Mouse (Mus musculus): Measurements from ENCODE around the gene Hid1. TPM values are rescaled to one million over a fixed set of nuclear protein-coding genes. Genes with fewer than 3 reads are reported as not detected.

The Hid1 gene
- polyA plus RNA-seq, 1 experiment from 2014 or later, result 66.9 TPM

DNA sequence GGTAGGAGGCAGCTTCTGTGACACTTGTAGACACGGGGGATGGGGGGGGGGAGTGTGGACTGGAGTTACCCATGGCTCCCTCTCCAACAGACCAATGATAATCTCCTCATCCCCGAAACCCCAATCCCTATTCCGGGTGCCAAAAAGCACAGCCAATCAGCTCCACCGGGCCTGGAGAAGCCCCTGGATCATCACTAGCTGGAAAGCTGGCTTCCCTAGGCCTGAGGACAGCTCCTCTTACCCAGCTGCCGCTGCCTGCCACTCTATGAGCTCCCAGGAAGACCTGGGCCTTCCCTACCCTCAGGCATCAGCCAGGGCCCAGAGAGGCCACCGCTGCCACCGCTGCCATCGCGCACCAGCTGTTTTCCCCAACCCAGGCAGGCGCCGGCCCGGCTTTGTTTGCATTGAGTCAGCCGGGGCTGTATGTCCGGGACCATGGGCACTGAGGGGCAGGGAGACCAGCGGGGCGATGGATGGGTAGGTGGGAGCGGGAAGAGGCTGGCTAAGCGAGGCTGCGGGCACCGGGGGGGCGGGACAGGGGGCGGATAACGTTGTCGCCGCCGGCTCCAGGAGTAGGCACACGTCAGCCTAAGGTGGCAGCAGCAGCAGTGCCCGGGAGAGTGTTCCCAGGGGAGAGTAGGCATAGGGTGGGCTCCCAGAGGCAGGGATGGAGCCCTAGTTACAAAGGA is 706 bp downstream of the Hid1 start:
- peak overlapping the region; percentile 86 for H3K4me2 ChIP-seq (ENCODE audit: low read length)
- ATAC-seq, result peak; percentile 85

DNA sequence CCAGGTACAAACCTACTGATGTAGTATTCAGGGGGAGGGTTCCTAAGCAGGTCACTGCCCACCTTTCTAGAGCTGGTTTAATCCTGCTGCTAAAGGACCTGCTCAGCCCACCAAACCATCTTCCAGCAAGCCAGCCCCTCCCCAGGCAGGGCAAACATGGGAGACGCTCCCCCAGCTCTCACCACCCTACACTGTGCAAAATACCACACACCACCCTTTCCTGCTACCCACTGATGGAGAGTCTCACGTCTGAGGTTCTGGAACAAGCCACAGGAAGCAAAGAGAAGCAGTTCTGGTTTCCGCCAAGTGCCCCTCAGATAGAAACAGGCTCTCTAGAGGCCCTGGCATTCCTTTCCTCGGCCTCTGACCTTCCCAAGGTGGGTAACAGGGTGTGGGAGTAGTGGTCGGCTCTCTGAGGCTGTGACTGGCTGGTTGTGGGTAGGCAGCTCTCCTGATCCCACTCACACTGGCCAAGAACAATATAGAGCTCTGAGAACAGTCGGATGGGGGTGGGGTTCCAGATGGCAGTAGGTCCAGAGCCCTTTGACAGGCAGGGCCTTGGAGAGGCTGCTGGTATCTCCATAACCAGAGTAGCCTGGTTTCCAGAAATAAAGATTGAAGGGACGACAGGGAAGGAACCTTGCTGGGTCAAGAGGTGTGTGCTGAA is 1.4 kb downstream of the Hid1 start:
- peak overlapping the region; percentile 86 for H3K4me2 ChIP-seq (ENCODE audit: low read length)
- H3K27me3 ChIP-seq (replicated peaks; ENCODE audit: control insufficient read depth, insufficient read depth, low read length), result no peaks in the 10 kb centered on the region
- no peaks in the 10 kb centered on the region for H3K36me3 ChIP-seq (ENCODE audit: control insufficient read depth, insufficient read depth, low read length)
- peak; percentile 34; the same call in 1 of the 2 replicates for ATAC-seq
- no peaks in the 10 kb centered on the region for H3K9me3 ChIP-seq (ENCODE audit: control insufficient read depth, low read length)
- WGBS, result 51% methylated on average over 7 of the region's 7 CpGs
- H3K4me3 ChIP-seq (ENCODE audit: low read length), result peak overlapping the region; percentile 78
- H3K9ac ChIP-seq (ENCODE audit: low read depth, low read length), result peak overlapping the region; percentile 88
- peaks cover 18% of the 10 kb centered on the region for H3K4me1 ChIP-seq (ENCODE audit: control insufficient read depth, insufficient read depth, low read depth, low read length)
- H3K27ac ChIP-seq (ENCODE audit: low read depth, low read length), result peak overlapping the region; percentile 90

More for the DNA sequence above, 706 bp downstream of the Hid1 start:
- 1% methylated on average over 28 of the region's 28 CpGs for WGBS
- Histone ChIP-seq H3K27me3 (replicated peaks; ENCODE audit: control insufficient read depth, insufficient read depth, low read length) (no peaks in the 10 kb centered on the region), H3K4me3 (ENCODE audit: low read length) (peak overlapping the region; percentile 78), H3K9ac (ENCODE audit: low read depth, low read length) (peak overlapping the region; percentile 88), H3K9me3 (ENCODE audit: control insufficient read depth, low read length) (no peaks in the 10 kb centered on the region), H3K27ac (ENCODE audit: low read depth, low read length) (peak overlapping the region; percentile 90), H3K4me1 (ENCODE audit: control insufficient read depth, insufficient read depth, low read depth, low read length) (peaks cover 18% of the 10 kb centered on the region), H3K36me3 (ENCODE audit: control insufficient read depth, insufficient read depth, low read length) (no peaks in the 10 kb centered on the region)

- Histone ChIP-seq H3K36me3 (ENCODE audit: control insufficient read depth, insufficient read depth, low read length) (no peaks in the 10 kb centered on the region), H3K27me3 (replicated peaks; ENCODE audit: control insufficient read depth, insufficient read depth, low read length) (no peaks in the 10 kb centered on the region), H3K9me3 (ENCODE audit: control insufficient read depth, low read length) (no peaks in the 10 kb centered on the region), H3K9ac (ENCODE audit: low read depth, low read length) (no peak overlapping the region), H3K4me2 (ENCODE audit: low read length) (no peak overlapping the region), H3K27ac (ENCODE audit: low read depth, low read length) (no peak overlapping the region), H3K4me3 (ENCODE audit: low read length) (no peak overlapping the region), H3K4me1 (ENCODE audit: control insufficient read depth, insufficient read depth, low read depth, low read length) (peaks cover 19% of the 10 kb centered on the region)
- 91% methylated on average over 3 of the region's 3 CpGs for WGBS
- ATAC-seq, result no peak
Observed at GRCm38 (mm10) chr11:115364136-115364535, 3.4 kb downstream of the Hid1 start.

GRCm38 (mm10) chr11:115359726-115360125 is 7.8 kb downstream of the Hid1 start:
- 57% methylated on average over 6 of the region's 6 CpGs for WGBS
- Histone ChIP-seq H3K4me3 (ENCODE audit: low read length) (no peak overlapping the region), H3K4me2 (ENCODE audit: low read length) (no peak overlapping the region), H3K9me3 (ENCODE audit: control insufficient read depth, low read length) (no peaks in the 10 kb centered on the region), H3K27me3 (replicated peaks; ENCODE audit: control insufficient read depth, insufficient read depth, low read length) (no peaks in the 10 kb centered on the region), H3K4me1 (ENCODE audit: control insufficient read depth, insufficient read depth, low read depth, low read length) (peaks cover 11% of the 10 kb centered on the region), H3K27ac (ENCODE audit: low read depth, low read length) (no peak overlapping the region), H3K36me3 (ENCODE audit: control insufficient read depth, insufficient read depth, low read length) (peaks cover 13% of the 10 kb centered on the region), H3K9ac (ENCODE audit: low read depth, low read length) (no peak overlapping the region)
- ATAC-seq, result no peak

GRCm38 (mm10) chr11:115359293-115359692 is 8.3 kb downstream of the Hid1 start:
- WGBS, result 27% methylated on average over 3 of the region's 3 CpGs
- Histone ChIP-seq H3K9me3 (ENCODE audit: control insufficient read depth, low read length) (no peaks in the 10 kb centered on the region), H3K9ac (ENCODE audit: low read depth, low read length) (no peak overlapping the region), H3K4me2 (ENCODE audit: low read length) (no peak overlapping the region), H3K4me3 (ENCODE audit: low read length) (no peak overlapping the region), H3K27ac (ENCODE audit: low read depth, low read length) (no peak overlapping the region; the same call in 1 of the 2 replicates), H3K27me3 (replicated peaks; ENCODE audit: control insufficient read depth, insufficient read depth, low read length) (no peaks in the 10 kb centered on the region), H3K4me1 (ENCODE audit: control insufficient read depth, insufficient read depth, low read depth, low read length) (peaks cover 11% of the 10 kb centered on the region), H3K36me3 (ENCODE audit: control insufficient read depth, insufficient read depth, low read length) (peaks cover 14% of the 10 kb centered on the region)
- peak; percentile 52 for ATAC-seq

DNA sequence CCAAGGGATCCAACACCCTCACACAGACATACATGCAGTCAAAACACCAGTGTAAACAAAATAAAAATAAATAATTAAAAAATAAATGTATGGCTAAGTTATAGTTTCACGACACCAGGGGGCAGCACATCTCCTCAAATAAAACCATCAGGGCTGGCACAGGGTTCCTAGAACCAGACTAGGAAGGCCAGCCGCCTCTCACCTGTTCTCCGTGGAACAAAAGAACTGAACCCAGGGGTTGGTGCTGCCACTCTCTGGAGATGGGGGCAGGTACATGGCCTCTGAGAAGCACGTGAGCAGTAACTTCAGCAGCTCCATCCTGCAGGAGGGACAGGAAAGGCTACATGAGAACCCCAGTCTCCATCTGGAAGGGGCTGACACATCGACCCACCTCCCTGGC is 9.1 kb downstream of the Hid1 start:
- H3K9ac ChIP-seq (ENCODE audit: low read depth, low read length), result no peak overlapping the region; the same call in 1 of the 2 replicates
- WGBS, result 14% methylated on average over 5 of the region's 5 CpGs
- peak; percentile 35; the same call in 1 of the 2 replicates for ATAC-seq

GRCm38 (mm10) chr11:115354183-115354582 is 13.4 kb downstream of the Hid1 start:
- peak; percentile 43 for ATAC-seq
- H3K4me1 ChIP-seq (ENCODE audit: control insufficient read depth, insufficient read depth, low read depth, low read length), result peaks cover 7% of the 10 kb centered on the region
- H3K9me3 ChIP-seq (ENCODE audit: control insufficient read depth, low read length), result no peaks in the 10 kb centered on the region
- 9% methylated on average over 8 of the region's 8 CpGs for WGBS
- no peak overlapping the region for H3K27ac ChIP-seq (ENCODE audit: low read depth, low read length)
- H3K9ac ChIP-seq (ENCODE audit: low read depth, low read length), result no peak overlapping the region; the same call in 1 of the 2 replicates
- peaks cover 20% of the 10 kb centered on the region for H3K36me3 ChIP-seq (ENCODE audit: control insufficient read depth, insufficient read depth, low read length)
- H3K4me2 ChIP-seq (ENCODE audit: low read length), result no peak overlapping the region
- H3K4me3 ChIP-seq (ENCODE audit: low read length), result no peak overlapping the region
- H3K27me3 ChIP-seq (replicated peaks; ENCODE audit: control insufficient read depth, insufficient read depth, low read length), result no peaks in the 10 kb centered on the region; the same call in 1 of the 2 replicates

More for the DNA sequence above, 9.1 kb downstream of the Hid1 start:
- no peak overlapping the region for H3K4me2 ChIP-seq (ENCODE audit: low read length)
- H3K9me3 ChIP-seq (ENCODE audit: control insufficient read depth, low read length), result no peaks in the 10 kb centered on the region
- H3K4me1 ChIP-seq (ENCODE audit: control insufficient read depth, insufficient read depth, low read depth, low read length), result peaks cover 8% of the 10 kb centered on the region
- peak overlapping the region; percentile 62 for H3K27ac ChIP-seq (ENCODE audit: low read depth, low read length)
- peaks cover 16% of the 10 kb centered on the region for H3K36me3 ChIP-seq (ENCODE audit: control insufficient read depth, insufficient read depth, low read length)
- no peak overlapping the region for H3K4me3 ChIP-seq (ENCODE audit: low read length)
- no peaks in the 10 kb centered on the region for H3K27me3 ChIP-seq (replicated peaks; ENCODE audit: control insufficient read depth, insufficient read depth, low read length)

DNA sequence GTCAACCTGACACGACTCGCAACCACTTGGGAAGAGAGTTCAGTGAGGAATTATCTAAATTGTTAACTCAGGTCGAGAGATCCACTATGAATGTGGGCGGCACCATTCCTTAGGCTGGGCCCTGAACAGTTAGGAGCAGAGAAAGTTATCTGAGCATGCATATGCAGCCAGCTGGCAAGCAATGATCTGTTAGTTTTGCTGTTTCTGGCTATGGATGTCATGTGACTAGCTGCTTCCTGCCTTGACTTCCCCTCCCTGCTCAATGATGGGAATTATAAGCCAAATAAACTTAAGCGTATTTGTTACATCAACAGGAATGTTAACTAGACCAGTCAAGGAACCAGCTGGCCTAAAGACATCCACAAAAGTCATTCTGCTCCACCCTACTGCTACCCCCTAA is 14.2 kb downstream of the Hid1 start:
- H3K9ac ChIP-seq (ENCODE audit: low read depth, low read length), result no peak overlapping the region
- WGBS, result 93% methylated on average over 5 of the region's 5 CpGs
- H3K4me3 ChIP-seq (ENCODE audit: low read length), result no peak overlapping the region
- no peak overlapping the region for H3K27ac ChIP-seq (ENCODE audit: low read depth, low read length)
- no peaks in the 10 kb centered on the region for H3K4me1 ChIP-seq (ENCODE audit: control insufficient read depth, insufficient read depth, low read depth, low read length)
- H3K4me2 ChIP-seq (ENCODE audit: low read length), result no peak overlapping the region
- H3K9me3 ChIP-seq (ENCODE audit: control insufficient read depth, low read length), result no peaks in the 10 kb centered on the region
- H3K27me3 ChIP-seq (replicated peaks; ENCODE audit: control insufficient read depth, insufficient read depth, low read length), result no peaks in the 10 kb centered on the region; the same call in 1 of the 2 replicates
- ATAC-seq, result no peak
- peaks cover 22% of the 10 kb centered on the region for H3K36me3 ChIP-seq (ENCODE audit: control insufficient read depth, insufficient read depth, low read length)

DNA sequence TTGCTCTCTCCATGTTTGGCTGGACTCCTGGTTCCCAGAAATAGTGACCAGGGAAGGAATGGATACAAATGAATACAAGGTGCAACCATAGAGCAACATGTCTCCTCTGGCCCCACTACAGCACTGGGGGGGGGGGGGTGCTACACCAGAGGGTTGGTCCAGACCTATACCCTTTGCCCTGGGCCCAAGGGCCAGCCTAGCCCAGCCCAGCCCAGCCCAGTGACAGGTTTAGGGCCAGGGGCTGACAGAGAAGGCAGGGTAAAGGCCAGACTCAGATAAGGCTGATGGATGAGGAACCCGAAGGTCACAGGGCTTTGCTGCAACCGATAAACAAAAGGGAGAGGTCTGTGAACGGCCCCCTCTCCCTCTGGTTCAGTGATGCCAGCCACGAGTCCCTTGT is 17.6 kb downstream of the Hid1 start:
- 59% methylated on average over 4 of the region's 4 CpGs for WGBS
- Histone ChIP-seq H3K27me3 (replicated peaks; ENCODE audit: control insufficient read depth, insufficient read depth, low read length) (no peaks in the 10 kb centered on the region; the same call in 1 of the 2 replicates), H3K4me1 (ENCODE audit: control insufficient read depth, insufficient read depth, low read depth, low read length) (no peaks in the 10 kb centered on the region), H3K4me3 (ENCODE audit: low read length) (no peak overlapping the region), H3K9ac (ENCODE audit: low read depth, low read length) (no peak overlapping the region), H3K27ac (ENCODE audit: low read depth, low read length) (no peak overlapping the region), H3K9me3 (ENCODE audit: control insufficient read depth, low read length) (no peaks in the 10 kb centered on the region), H3K36me3 (ENCODE audit: control insufficient read depth, insufficient read depth, low read length) (peaks cover 11% of the 10 kb centered on the region), H3K4me2 (ENCODE audit: low read length) (no peak overlapping the region)
- ATAC-seq, result no peak
